Mouse (Mus musculus) CD4-positive, CD25-positive, alpha-beta regulatory T cell, adult 9 weeks (primary cell): ENCODE measurements around the gene Epm2aip1. TPM values are rescaled to one million over a fixed set of nuclear protein-coding genes. Genes with fewer than 3 reads are reported as not detected.

Experiments used
- polyA plus RNA-seq: library from polyadenylated mRNA; unstranded; fragments of 100-300 nt; shearing (Covaris generic); gene quantifications from one replicate; pipeline ENCODE4 v1.2.1, GENCODE M21; 2017

Epm2aip1 gene
- 20.9 TPM for polyA plus RNA-seq

GRCm38 (mm10) chr9:111271434-111272160 lies at the start of gene Epm2aip1, which contains the start of gene Mlh1:
Epm2aip1 (plus strand) TSS chr9:111271929.
Mlh1 (minus strand) TSS chr9:111271791.

DNA sequence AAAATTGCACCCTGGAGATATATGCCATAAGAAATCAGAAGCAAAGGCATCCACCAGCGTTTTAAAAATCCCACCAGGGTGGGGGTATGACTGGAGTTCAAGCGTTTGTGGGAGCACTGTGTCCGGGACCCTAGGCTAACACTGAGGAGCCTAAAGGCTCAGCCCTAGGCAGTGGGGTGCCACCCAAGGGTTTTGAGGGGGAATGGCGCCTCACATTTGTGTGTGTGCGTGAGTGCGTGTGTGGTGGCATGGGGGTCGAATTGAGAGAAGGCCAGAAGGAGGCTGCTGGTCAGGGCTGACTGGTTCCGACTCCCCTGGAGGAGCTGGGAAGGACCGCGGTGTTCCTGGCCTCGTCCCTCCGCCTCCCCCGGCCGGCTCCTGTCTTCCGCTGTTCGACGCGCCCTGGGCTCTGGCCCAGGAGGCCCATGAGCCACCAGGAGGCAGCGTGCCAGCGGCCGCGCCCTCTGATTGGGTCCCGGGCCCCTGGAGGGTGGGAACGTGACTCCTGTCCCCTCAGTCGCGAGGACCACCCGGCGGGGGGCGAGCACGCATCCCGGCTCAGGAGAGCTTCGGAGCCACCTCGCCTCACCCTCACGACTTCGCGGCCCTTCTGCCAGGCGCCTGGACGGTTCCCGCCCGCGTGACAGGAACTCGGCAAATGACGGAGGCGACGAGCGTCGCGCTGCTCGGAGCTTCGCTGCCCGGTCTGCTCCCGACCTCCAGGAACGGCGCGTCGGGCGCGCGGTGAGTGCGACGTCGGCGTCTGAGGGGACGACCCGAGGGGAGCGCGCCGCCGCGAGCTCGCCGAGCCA lies 39.5 kb downstream of the Epm2aip1 start, which contains the start of gene Trank1:
Gene Trank1, plus strand, starts transcription at position 709 of the 812 bp plus-strand sequence.

Other genes starting within 250 kb of the Epm2aip1 start
- 16.8 TPM for gene Ccrl2, start 214.4 kb upstream of the Epm2aip1 start, polyA plus RNA-seq
- 8.3 TPM for gene Lrrfip2, start 154.3 kb upstream of the Epm2aip1 start, polyA plus RNA-seq
- gene Mlh1, start 138 bp upstream of the Epm2aip1 start, polyA plus RNA-seq, result 54.0 TPM
- not detected for gene Trank1, start 39.8 kb downstream of the Epm2aip1 start, polyA plus RNA-seq
- not detected for gene Dclk3, start 167.2 kb downstream of the Epm2aip1 start, polyA plus RNA-seq